Mouse (Mus musculus) neural tube, embryonic 14.5 days (tissue): ENCODE data around the gene Eif2b3. TPM values are rescaled to one million over a fixed set of nuclear protein-coding genes. Genes with fewer than 3 reads are reported as not detected.
A peak's percentile ranks its signal among the peaks of the same experiment; 100 is the strongest.

Source experiments
- ATAC-seq: fragments of 200-750 bp; cut with Nextera tagmentation; 2 replicates; pipeline ENCODE4 v1.8.0; 2017; ENCODE audit warnings: low read depth, mild to moderate bottlenecking, moderate TSS enrichment, moderate library complexity
- H3K27ac ChIP-seq: fragments of 300-500 bp; sonication (generic); 2 replicates; pipeline ENCODE4 v1.5.1; 2014; ENCODE audit warnings: low read depth, mild to moderate bottlenecking, control low read depth, low read length, moderate library complexity, mixed read lengths
- H3K27me3 ChIP-seq: fragments of 300-500 bp; sonication (generic); 2 replicates; pipeline ENCODE4 v1.6.1; 2014; ENCODE audit warnings: low read length; ENCODE audit not compliant: control insufficient read depth, insufficient read depth
- H3K36me3 ChIP-seq: fragments of 300-500 bp; sonication (generic); 2 replicates; pipeline ENCODE4 v1.6.1; 2014; ENCODE audit warnings: low read length, mixed read lengths; ENCODE audit not compliant: control insufficient read depth, insufficient read depth
- H3K4me1 ChIP-seq: fragments of 300-500 bp; sonication (generic); 2 replicates; pipeline ENCODE4 v1.6.1; 2014; ENCODE audit warnings: low read length; ENCODE audit not compliant: control insufficient read depth, insufficient read depth
- H3K4me2 ChIP-seq: fragments of 300-500 bp; sonication (generic); 2 replicates; pipeline ENCODE4 v1.6.1; 2014; ENCODE audit warnings: mild to moderate bottlenecking, low read depth, low read length, control low read depth
- H3K4me3 ChIP-seq: fragments of 300-500 bp; sonication (generic); 2 replicates; pipeline ENCODE4 v1.5.1; 2014; ENCODE audit warnings: low read depth, low read length, control low read depth, mixed read lengths
- H3K9ac ChIP-seq: fragments of 300-500 bp; sonication (generic); replicated peaks from 2 replicates; pipeline ENCODE4 v1.6.1; 2014; ENCODE audit warnings: low read depth, mild to moderate bottlenecking, control low read depth, low read length, mixed read lengths
- H3K9me3 ChIP-seq: fragments of 300-500 bp; sonication (generic); 2 replicates; pipeline ENCODE4 v1.6.1; 2016; ENCODE audit warnings: low read length; ENCODE audit not compliant: control insufficient read depth
- WGBS: fragments of 180-500 bp; shearing (Covaris S2); extraction: QIAGEN DNeasy Blood & Tissue Kit; methylation state at CpG from one replicate; pipeline ENCODE4 v1.1.7; 2014; 5-methylcytosine and 5-hydroxymethylcytosine counted together
- polyA plus RNA-seq: library from polyadenylated mRNA; unstranded; fragments of >200 nt; fragmentation: Nextera tagmentation; extraction: Ambion mirVana; gene quantifications from 2 replicates; pipeline ENCODE4 v1.2.1, GENCODE M21; 2014

The Eif2b3 gene
- polyA plus RNA-seq, 1 experiment from 2014 or later, result 54.6 TPM

DNA sequence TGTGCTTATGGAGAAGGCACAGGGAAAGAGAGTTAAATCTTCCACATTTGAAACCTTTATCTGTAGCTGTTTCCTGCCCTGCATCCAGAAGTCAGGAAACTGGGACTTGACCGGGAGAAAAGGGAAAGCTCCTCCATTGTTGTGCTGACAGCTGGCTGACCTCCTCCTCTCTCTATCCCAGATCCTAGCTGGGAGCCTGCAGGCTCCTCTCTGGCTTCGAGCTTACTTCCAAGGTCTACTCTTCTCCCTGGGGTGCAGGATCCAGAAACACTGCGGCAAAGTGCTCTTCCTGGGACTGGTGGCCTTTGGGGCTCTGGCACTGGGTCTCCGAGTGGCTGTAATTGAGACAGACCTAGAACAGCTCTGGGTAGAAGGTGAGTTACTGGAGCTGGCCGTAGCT lies 77.5 kb downstream of the Eif2b3 start:
- 6% methylated on average over 5 of the region's 5 CpGs for WGBS

DNA sequence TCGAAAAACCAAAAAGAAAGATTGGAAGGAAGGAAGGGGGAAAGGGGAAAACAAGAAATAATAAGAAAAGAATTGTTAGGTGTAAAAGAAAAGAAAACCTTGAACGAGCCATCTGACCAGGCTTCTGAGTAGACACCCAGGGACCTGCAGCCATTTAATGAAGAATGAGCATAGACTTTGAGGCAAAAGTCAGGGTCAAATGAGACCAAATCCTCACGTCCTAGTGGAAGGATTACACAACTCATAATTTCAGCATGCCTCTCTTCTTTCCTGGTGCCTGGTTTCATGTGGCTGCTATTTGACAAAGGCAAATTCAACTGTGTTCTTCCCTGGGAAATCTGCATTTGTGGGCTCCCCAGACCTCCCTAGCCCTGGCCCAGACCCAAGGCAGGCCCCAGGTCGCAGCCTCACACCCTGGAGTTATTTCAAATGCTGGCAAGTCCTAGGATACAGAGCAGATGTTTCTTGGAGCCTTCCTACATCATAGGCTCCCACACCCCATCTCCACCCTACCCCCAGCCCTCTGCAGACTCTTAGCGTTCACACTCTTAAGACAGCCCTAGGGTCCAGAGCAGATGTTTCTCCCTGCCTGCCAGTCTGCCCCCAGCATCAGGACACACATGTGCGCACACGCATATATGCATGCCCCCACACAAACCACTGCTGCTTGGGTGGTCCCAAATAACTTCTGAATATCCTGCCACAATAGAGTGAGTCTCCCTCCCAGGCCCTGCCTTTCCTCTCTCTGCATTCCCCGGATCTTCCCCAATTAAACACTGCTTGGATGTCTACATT lies 79.0 kb downstream of the Eif2b3 start:
- H3K36me3 ChIP-seq, result no peaks in the 10 kb centered on the region
- no peak overlapping the region for H3K4me3 ChIP-seq
- no peaks in the 10 kb centered on the region for H3K27me3 ChIP-seq
- 56% methylated on average over 8 of the region's 8 CpGs for WGBS
- peaks cover 5% of the 10 kb centered on the region; the same call in 1 of the 2 replicates for H3K4me1 ChIP-seq
- H3K9ac ChIP-seq, result no peak overlapping the region; the same call in 1 of the 2 replicates
- no peak overlapping the region for H3K27ac ChIP-seq
- ATAC-seq, result no peak
- peak overlapping the region; percentile 90 for H3K4me2 ChIP-seq
- H3K9me3 ChIP-seq, result no peaks in the 10 kb centered on the region

More for the DNA sequence above, 77.5 kb downstream of the Eif2b3 start:
- Histone ChIP-seq H3K4me3 (peak overlapping the region; percentile 70), H3K4me1 (peaks cover 5% of the 10 kb centered on the region; the same call in 1 of the 2 replicates), H3K9me3 (no peaks in the 10 kb centered on the region), H3K27me3 (no peaks in the 10 kb centered on the region), H3K9ac (peak overlapping the region; percentile 68), H3K36me3 (no peaks in the 10 kb centered on the region), H3K27ac (no peak overlapping the region), H3K4me2 (peak overlapping the region; percentile 90)
- ATAC-seq, result no peak

DNA sequence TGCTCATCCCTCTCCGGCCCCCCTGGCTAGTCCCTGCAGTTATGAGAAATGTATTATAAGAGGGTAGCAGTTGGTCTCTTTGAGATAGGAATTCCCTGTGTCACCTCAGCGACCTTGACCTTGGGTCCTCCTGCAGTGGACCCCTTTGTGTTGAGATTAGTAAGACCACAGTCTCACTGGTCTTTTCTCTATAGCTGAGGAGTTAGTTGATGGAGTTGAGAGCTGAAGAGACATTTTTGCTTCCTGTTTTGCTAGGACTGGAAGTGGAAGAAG lies 79.5 kb downstream of the Eif2b3 start:
- WGBS, result 76% methylated on average over 2 of the region's 2 CpGs
- no peak overlapping the region for H3K9ac ChIP-seq
- peak overlapping the region; percentile 21; the same call in 1 of the 2 replicates for H3K4me2 ChIP-seq

DNA sequence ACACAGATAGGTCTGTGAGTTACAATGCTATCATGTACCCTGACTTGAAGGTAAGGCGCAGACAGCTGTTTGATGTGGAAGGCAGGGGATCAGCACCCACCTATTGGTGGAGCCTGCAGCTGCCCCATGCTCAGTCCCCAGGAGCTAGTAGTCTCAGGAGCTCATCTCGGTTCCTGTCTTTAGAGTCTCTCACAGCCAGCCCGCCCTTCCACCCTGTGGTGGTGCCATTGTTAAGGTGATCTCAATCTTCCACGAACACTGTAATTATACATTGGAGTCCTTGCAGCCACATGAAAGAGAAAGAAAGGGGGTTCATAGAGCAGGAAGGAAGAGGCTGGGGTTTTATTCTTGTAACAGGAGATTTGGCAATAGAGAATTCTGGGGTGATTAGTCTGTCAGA lies 80.8 kb downstream of the Eif2b3 start:
- Histone ChIP-seq H3K9ac (no peak overlapping the region), H3K36me3 (no peaks in the 10 kb centered on the region), H3K9me3 (no peaks in the 10 kb centered on the region), H3K27ac (no peak overlapping the region), H3K4me2 (no peak overlapping the region), H3K27me3 (no peaks in the 10 kb centered on the region), H3K4me3 (no peak overlapping the region), H3K4me1 (peaks cover 5% of the 10 kb centered on the region; the same call in 1 of the 2 replicates)
- no peak for ATAC-seq
- 75% methylated on average over 4 of the region's 4 CpGs for WGBS

More for the DNA sequence above, 79.5 kb downstream of the Eif2b3 start:
- no peaks in the 10 kb centered on the region for H3K27me3 ChIP-seq
- H3K4me1 ChIP-seq, result peaks cover 5% of the 10 kb centered on the region; the same call in 1 of the 2 replicates
- H3K4me3 ChIP-seq, result no peak overlapping the region
- no peaks in the 10 kb centered on the region for H3K36me3 ChIP-seq
- H3K27ac ChIP-seq, result no peak overlapping the region
- H3K9me3 ChIP-seq, result no peaks in the 10 kb centered on the region
- no peak for ATAC-seq

DNA sequence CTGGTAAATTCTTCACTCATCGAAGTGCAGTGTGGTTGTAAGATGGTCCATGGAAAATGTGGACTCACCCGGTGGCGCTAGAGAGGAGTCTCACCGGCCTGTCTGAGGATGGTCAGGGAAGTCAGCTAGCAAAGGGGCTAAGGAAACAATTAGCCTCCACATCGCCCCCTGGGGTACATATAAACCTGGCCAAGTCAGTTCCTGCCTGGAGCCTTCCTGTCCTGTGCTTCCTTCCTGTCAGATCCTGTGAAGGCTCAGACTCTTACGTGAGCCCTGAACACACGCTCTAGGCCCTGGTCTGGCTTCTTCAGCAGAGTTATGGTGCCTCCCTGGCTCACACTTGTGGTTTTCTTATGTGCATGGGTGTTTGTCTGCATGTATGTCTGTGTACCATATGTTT lies 82.0 kb downstream of the Eif2b3 start:
- no peaks in the 10 kb centered on the region for H3K9me3 ChIP-seq
- H3K27me3 ChIP-seq, result no peaks in the 10 kb centered on the region
- no peaks in the 10 kb centered on the region for H3K36me3 ChIP-seq
- no peak overlapping the region for H3K4me2 ChIP-seq
- ATAC-seq, result no peak
- WGBS, result 52% methylated on average over 7 of the region's 7 CpGs
- H3K27ac ChIP-seq, result no peak overlapping the region
- no peak overlapping the region for H3K4me3 ChIP-seq
- H3K4me1 ChIP-seq, result peaks cover 5% of the 10 kb centered on the region; the same call in 1 of the 2 replicates
- no peak overlapping the region for H3K9ac ChIP-seq

DNA sequence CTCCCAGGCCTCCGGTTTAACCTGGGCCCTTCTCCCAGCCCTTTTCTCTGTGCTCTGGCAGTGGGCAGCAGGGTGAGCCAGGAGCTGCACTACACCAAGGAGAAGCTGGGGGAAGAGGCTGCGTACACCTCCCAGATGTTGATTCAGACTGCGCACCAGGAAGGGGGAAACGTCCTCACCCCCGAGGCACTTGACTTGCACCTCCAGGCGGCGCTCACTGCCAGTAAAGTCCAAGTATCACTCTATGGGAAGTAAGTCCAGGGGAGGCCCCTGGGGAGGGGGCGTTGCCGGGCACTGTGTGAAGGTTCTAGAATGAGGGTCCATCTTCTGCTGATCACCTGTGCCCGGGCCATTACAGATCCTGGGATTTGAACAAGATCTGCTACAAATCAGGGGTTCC lies 85.5 kb downstream of the Eif2b3 start:
- no peak overlapping the region for H3K4me3 ChIP-seq
- H3K27ac ChIP-seq, result no peak overlapping the region
- H3K9me3 ChIP-seq, result no peaks in the 10 kb centered on the region
- WGBS, result 85% methylated on average over 10 of the region's 10 CpGs
- H3K27me3 ChIP-seq, result no peaks in the 10 kb centered on the region
- H3K4me2 ChIP-seq, result no peak overlapping the region
- no peak for ATAC-seq
- peaks cover 8% of the 10 kb centered on the region for H3K36me3 ChIP-seq
- H3K9ac ChIP-seq, result no peak overlapping the region; the same call in 1 of the 2 replicates
- no peaks in the 10 kb centered on the region for H3K4me1 ChIP-seq

DNA sequence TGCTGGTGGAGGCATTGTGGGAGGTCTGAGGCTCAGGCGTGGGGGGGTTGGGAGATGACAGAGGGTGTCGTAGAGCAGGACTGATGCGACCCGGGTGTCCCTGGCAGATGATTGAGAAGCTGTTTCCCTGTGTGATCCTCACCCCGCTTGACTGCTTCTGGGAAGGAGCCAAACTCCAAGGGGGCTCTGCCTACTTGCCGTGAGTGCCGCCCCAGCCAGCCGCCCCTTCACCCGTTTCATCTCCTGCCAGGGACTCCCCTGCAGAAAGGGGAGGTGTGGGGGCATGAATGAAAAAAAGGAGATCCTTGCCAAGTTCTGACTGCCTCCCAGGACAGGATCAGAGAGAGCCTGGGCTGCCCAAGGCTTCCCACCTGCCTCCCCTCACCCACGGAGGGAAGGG lies 85.9 kb downstream of the Eif2b3 start:
- Histone ChIP-seq H3K27ac (no peak overlapping the region), H3K9ac (no peak overlapping the region; the same call in 1 of the 2 replicates), H3K9me3 (no peaks in the 10 kb centered on the region), H3K27me3 (no peaks in the 10 kb centered on the region), H3K36me3 (peaks cover 8% of the 10 kb centered on the region), H3K4me1 (no peaks in the 10 kb centered on the region), H3K4me2 (no peak overlapping the region), H3K4me3 (no peak overlapping the region)
- 61% methylated on average over 10 of the region's 10 CpGs for WGBS
- peak; percentile 45; the same call in 1 of the 2 replicates for ATAC-seq

DNA sequence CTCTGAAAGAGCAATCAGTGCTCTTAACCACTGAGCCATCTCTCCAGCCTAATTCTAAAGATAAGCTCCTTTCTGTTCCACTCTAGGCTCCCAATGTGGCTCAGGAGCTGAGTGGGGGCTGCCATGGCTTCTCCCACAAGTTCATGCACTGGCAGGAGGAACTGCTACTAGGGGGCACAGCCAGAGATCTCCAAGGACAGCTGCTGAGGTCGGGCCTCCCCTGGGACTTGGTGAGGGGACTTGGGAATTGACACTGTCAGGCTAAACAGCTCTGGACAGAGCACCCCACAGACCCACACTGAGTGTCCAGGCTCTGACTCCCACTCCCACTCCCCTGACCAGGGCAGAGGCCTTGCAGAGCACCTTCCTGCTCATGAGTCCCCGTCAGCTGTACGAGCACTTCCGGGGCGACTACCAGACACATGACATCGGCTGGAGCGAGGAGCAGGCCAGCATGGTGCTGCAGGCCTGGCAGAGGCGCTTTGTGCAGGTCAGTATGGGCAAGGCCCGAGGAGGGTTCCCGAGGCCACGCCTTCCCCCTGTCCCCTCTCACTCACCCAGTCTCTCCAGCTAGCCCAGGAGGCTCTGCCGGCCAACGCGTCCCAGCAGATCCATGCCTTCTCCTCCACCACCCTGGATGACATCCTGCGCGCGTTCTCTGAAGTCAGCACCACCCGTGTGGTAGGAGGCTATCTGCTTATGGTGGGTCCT lies 88.8 kb downstream of the Eif2b3 start:
- ATAC-seq, result no peak
- 94% methylated on average over 18 of the region's 18 CpGs for WGBS
- H3K9ac ChIP-seq, result no peak overlapping the region

DNA sequence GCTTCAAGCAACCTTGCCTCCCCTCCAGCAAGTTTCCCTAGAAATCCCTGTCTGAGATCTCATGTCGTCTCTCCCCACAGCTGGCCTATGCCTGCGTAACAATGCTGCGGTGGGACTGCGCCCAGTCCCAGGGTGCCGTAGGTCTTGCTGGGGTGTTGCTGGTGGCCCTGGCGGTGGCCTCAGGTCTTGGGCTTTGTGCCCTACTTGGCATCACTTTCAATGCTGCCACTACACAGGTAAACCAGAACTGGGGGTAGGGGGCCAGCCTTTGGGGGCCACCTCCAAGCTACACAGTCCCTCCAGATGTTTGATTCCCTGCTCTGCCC lies 89.3 kb downstream of the Eif2b3 start:
- 94% methylated on average over 6 of the region's 6 CpGs for WGBS
- H3K4me1 ChIP-seq, result no peaks in the 10 kb centered on the region
- no peak overlapping the region for H3K27ac ChIP-seq
- peaks cover 17% of the 10 kb centered on the region for H3K36me3 ChIP-seq
- H3K4me3 ChIP-seq, result no peak overlapping the region
- no peaks in the 10 kb centered on the region for H3K27me3 ChIP-seq
- H3K4me2 ChIP-seq, result no peak overlapping the region
- ATAC-seq, result no peak
- H3K9me3 ChIP-seq, result no peaks in the 10 kb centered on the region
- H3K9ac ChIP-seq, result no peak overlapping the region

More for the DNA sequence above, 88.8 kb downstream of the Eif2b3 start:
- peaks cover 17% of the 10 kb centered on the region for H3K36me3 ChIP-seq
- H3K27ac ChIP-seq, result no peak overlapping the region
- H3K4me3 ChIP-seq, result no peak overlapping the region
- no peak overlapping the region for H3K4me2 ChIP-seq
- H3K27me3 ChIP-seq, result no peaks in the 10 kb centered on the region
- H3K9me3 ChIP-seq, result no peaks in the 10 kb centered on the region
- no peaks in the 10 kb centered on the region for H3K4me1 ChIP-seq
